Mouse (Mus musculus): Measurements from ENCODE around the gene Obscn. TPM values are rescaled to one million over a fixed set of nuclear protein-coding genes. Genes with fewer than 3 reads are reported as not detected.

Obscn gene
- polyA plus RNA-seq, 1 experiment from 2014 or later, result 0.60 TPM

GRCm38 (mm10) chr11:59138537-59139486, 2.6 kb upstream of the Obscn start:
- Histone ChIP-seq H3K4me1 (peaks cover 17% of the 10 kb centered on the region), H3K4me2 (no peak overlapping the region), H3K9ac (no peak overlapping the region), H3K27ac (no peak overlapping the region), H3K27me3 (peaks cover 58% of the 10 kb centered on the region), H3K4me3 (replicated peaks) (no peak overlapping the region), H3K36me3 (no peaks in the 10 kb centered on the region), H3K9me3 (replicated peaks) (no peaks in the 10 kb centered on the region)
- 43% methylated on average over 19 of the region's 19 CpGs for WGBS
- ATAC-seq (replicated peaks; ENCODE audit: low FRiP score), result no peak

GRCm38 (mm10) chr11:59136994-59137706, 948 bp upstream of the Obscn start:
- Histone ChIP-seq H3K4me1 (peaks cover 17% of the 10 kb centered on the region), H3K4me3 (replicated peaks) (no peak overlapping the region), H3K27me3 (peaks cover 75% of the 10 kb centered on the region), H3K9me3 (replicated peaks) (no peaks in the 10 kb centered on the region), H3K4me2 (no peak overlapping the region), H3K36me3 (no peaks in the 10 kb centered on the region), H3K27ac (no peak overlapping the region), H3K9ac (no peak overlapping the region)
- no peak for ATAC-seq (replicated peaks; ENCODE audit: low FRiP score)
- WGBS, result 77% methylated on average over 12 of the region's 12 CpGs

- Histone ChIP-seq H3K27me3 (peaks cover 73% of the 10 kb centered on the region), H3K9me3 (replicated peaks) (no peaks in the 10 kb centered on the region), H3K4me1 (peaks cover 17% of the 10 kb centered on the region), H3K36me3 (no peaks in the 10 kb centered on the region), H3K4me2 (peak overlapping the region; percentile 54), H3K9ac (no peak overlapping the region), H3K27ac (no peak overlapping the region), H3K4me3 (replicated peaks) (peak overlapping the region; percentile 36)
- WGBS, result 5% methylated on average over 55 of the region's 55 CpGs
- no peak for ATAC-seq (replicated peaks; ENCODE audit: low FRiP score)
These were observed 966 bp downstream of the Obscn start for GRCm38 (mm10) chr11:59135051-59135820.

GRCm38 (mm10) chr11:59134373-59134997, 1.7 kb downstream of the Obscn start:
- Histone ChIP-seq H3K4me2 (peak overlapping the region; percentile 54), H3K27me3 (peaks cover 71% of the 10 kb centered on the region), H3K9me3 (replicated peaks) (no peaks in the 10 kb centered on the region), H3K9ac (no peak overlapping the region), H3K36me3 (no peaks in the 10 kb centered on the region), H3K4me3 (replicated peaks) (peak overlapping the region; percentile 19), H3K4me1 (peaks cover 17% of the 10 kb centered on the region), H3K27ac (no peak overlapping the region)
- peak; percentile 50; the same call in 1 of the 2 replicates for ATAC-seq (replicated peaks; ENCODE audit: low FRiP score)
- WGBS, result 6% methylated on average over 33 of the region's 35 CpGs

- Histone ChIP-seq H3K27me3 (peaks cover 50% of the 10 kb centered on the region), H3K4me1 (peaks cover 17% of the 10 kb centered on the region), H3K4me3 (replicated peaks) (no peak overlapping the region), H3K9me3 (replicated peaks) (no peaks in the 10 kb centered on the region), H3K36me3 (no peaks in the 10 kb centered on the region), H3K4me2 (no peak overlapping the region), H3K27ac (no peak overlapping the region), H3K9ac (no peak overlapping the region)
- ATAC-seq (replicated peaks; ENCODE audit: low FRiP score), result no peak
- 82% methylated on average over 2 of the region's 3 CpGs for WGBS
These were observed 4.1 kb downstream of the Obscn start for GRCm38 (mm10) chr11:59132065-59132464.

- ATAC-seq (replicated peaks; ENCODE audit: low FRiP score), result no peak
- Histone ChIP-seq H3K4me2 (no peak overlapping the region), H3K9me3 (replicated peaks) (no peaks in the 10 kb centered on the region), H3K4me1 (peaks cover 17% of the 10 kb centered on the region), H3K9ac (no peak overlapping the region), H3K27me3 (peaks cover 44% of the 10 kb centered on the region), H3K36me3 (no peaks in the 10 kb centered on the region), H3K27ac (no peak overlapping the region), H3K4me3 (replicated peaks) (no peak overlapping the region)
- 62% methylated on average over 18 of the region's 18 CpGs for WGBS
These were observed 4.8 kb downstream of the Obscn start for GRCm38 (mm10) chr11:59131348-59131919.

- Histone ChIP-seq H3K9me3 (replicated peaks) (no peaks in the 10 kb centered on the region), H3K4me2 (no peak overlapping the region), H3K27me3 (peaks cover 37% of the 10 kb centered on the region), H3K27ac (no peak overlapping the region), H3K36me3 (no peaks in the 10 kb centered on the region), H3K9ac (no peak overlapping the region), H3K4me3 (replicated peaks) (no peak overlapping the region), H3K4me1 (peaks cover 14% of the 10 kb centered on the region)
- no peak for ATAC-seq (replicated peaks; ENCODE audit: low FRiP score)
- 77% methylated on average over 9 of the region's 9 CpGs for WGBS
These were observed 5.4 kb downstream of the Obscn start for GRCm38 (mm10) chr11:59130782-59131181.

GRCm38 (mm10) chr11:59105945-59106344, 30.3 kb downstream of the Obscn start:
- Histone ChIP-seq H3K9me3 (replicated peaks) (no peaks in the 10 kb centered on the region), H3K4me3 (replicated peaks) (no peak overlapping the region), H3K27me3 (no peaks in the 10 kb centered on the region), H3K36me3 (no peaks in the 10 kb centered on the region), H3K4me2 (no peak overlapping the region), H3K27ac (no peak overlapping the region), H3K9ac (no peak overlapping the region), H3K4me1 (peaks cover 3% of the 10 kb centered on the region; the same call in 1 of the 2 replicates)
- WGBS, result 94% methylated on average over 5 of the region's 5 CpGs
- ATAC-seq (replicated peaks; ENCODE audit: low FRiP score), result no peak

GRCm38 (mm10) chr11:59102324-59102723, 33.9 kb downstream of the Obscn start:
- H3K27ac ChIP-seq, result no peak overlapping the region
- H3K9me3 ChIP-seq (replicated peaks), result no peaks in the 10 kb centered on the region
- 75% methylated on average over 3 of the region's 3 CpGs for WGBS
- no peaks in the 10 kb centered on the region for H3K27me3 ChIP-seq
- H3K9ac ChIP-seq, result no peak overlapping the region
- H3K4me3 ChIP-seq (replicated peaks), result no peak overlapping the region
- H3K4me2 ChIP-seq, result no peak overlapping the region
- no peak for ATAC-seq (replicated peaks; ENCODE audit: low FRiP score)
- H3K4me1 ChIP-seq, result peaks cover 3% of the 10 kb centered on the region; the same call in 1 of the 2 replicates
- no peaks in the 10 kb centered on the region for H3K36me3 ChIP-seq

- no peaks in the 10 kb centered on the region for H3K36me3 ChIP-seq
- H3K27ac ChIP-seq, result no peak overlapping the region
- no peaks in the 10 kb centered on the region for H3K9me3 ChIP-seq (replicated peaks)
- H3K4me2 ChIP-seq, result no peak overlapping the region
- no peaks in the 10 kb centered on the region for H3K27me3 ChIP-seq
- H3K9ac ChIP-seq, result no peak overlapping the region
- no peaks in the 10 kb centered on the region for H3K4me1 ChIP-seq
- H3K4me3 ChIP-seq (replicated peaks), result no peak overlapping the region
- no peak for ATAC-seq (replicated peaks; ENCODE audit: low FRiP score)
- 27% methylated on average over 2 of the region's 2 CpGs for WGBS
These were observed 37.9 kb downstream of the Obscn start for GRCm38 (mm10) chr11:59098339-59098738.

- H3K4me3 ChIP-seq (replicated peaks), result no peak overlapping the region
- no peaks in the 10 kb centered on the region for H3K9me3 ChIP-seq (replicated peaks)
- ATAC-seq (replicated peaks; ENCODE audit: low FRiP score), result no peak
- no peaks in the 10 kb centered on the region for H3K36me3 ChIP-seq
- no peak overlapping the region for H3K27ac ChIP-seq
- no peak overlapping the region for H3K4me2 ChIP-seq
- H3K27me3 ChIP-seq, result no peaks in the 10 kb centered on the region
- 73% methylated on average over 5 of the region's 5 CpGs for WGBS
- H3K4me1 ChIP-seq, result no peaks in the 10 kb centered on the region
- H3K9ac ChIP-seq, result no peak overlapping the region
These were observed 38.4 kb downstream of the Obscn start for GRCm38 (mm10) chr11:59097770-59098169.
